Comparison of ENCODE assay signal across 9 mouse cellular contexts in genomic region chr7:16804409-16805028, GRCm38 (mm10). TPM values are rescaled to one million over a fixed set of nuclear protein-coding genes. Genes with fewer than 3 reads are reported as not detected.
DNase-seq lines count a peak whose midpoint lies in the region; ATAC-seq and TF ChIP-seq lines count a peak whose summit lies in the region.
"Had no signal": no experiment of that assay in that cellular context is flagged by ENCODE, and none has a peak within 500 bp of the region (broad histone marks: within the 10 kb centered on the region; RNA-seq: fewer than 3 reads in every experiment).

No protein-coding gene starts in this region.

- TF ChIP-seq CTCF in heart, postnatal 0 days (IDR thresholded peaks at IDR 0.05; ENCODE audit: low read depth): peak; percentile 70
- peak; percentile 67 for TF ChIP-seq CTCF in E14TG2a.4 (conservative IDR thresholded peaks at IDR 0.05; ENCODE audit: low read length)

- TF ChIP-seq EP300 in heart, postnatal 0 days (IDR thresholded peaks at IDR 0.05; ENCODE audit: low read depth): no peak

- DNase-seq in heart, postnatal 0 days (ENCODE audit: low spot score): peak; percentile 36
- DNase-seq in heart, adult 9 months (ENCODE audit: low spot score in 2 of 2): no peak
- DNase-seq in forebrain, embryonic 14.5 days (ENCODE audit: low spot score): peak; percentile 53
- DNase-seq in spleen, adult 12 weeks (ENCODE audit: low spot score): no peak
- no peak for DNase-seq in frontal cortex, postnatal 10 days (ENCODE audit: low spot score in 2 of 2)
- no peak for DNase-seq in right cerebral cortex, postnatal 25 days

- H3K4me3 ChIP-seq in heart, postnatal 0 days (ENCODE audit: low read depth, low read length): no peak overlapping the region
- no peak overlapping the region for H3K4me3 ChIP-seq in E14TG2a.4 (replicated peaks; ENCODE audit: low read length)
- H3K4me3 ChIP-seq in forebrain, embryonic 14.5 days (ENCODE audit: low read depth, low read length): no peak overlapping the region
- H3K4me3 ChIP-seq: limb, embryonic 12.5 days had no signal

- H3K4me2 ChIP-seq in heart, postnatal 0 days (ENCODE audit: low read depth, low read length): no peak overlapping the region
- no peak overlapping the region for H3K4me2 ChIP-seq in forebrain, embryonic 14.5 days (ENCODE audit: low read length)
- H3K4me2 ChIP-seq: limb, embryonic 12.5 days had no signal

- 0 out of 2 replicates have a peak, but pooled peaks have one; percentile 18 for ATAC-seq in heart, postnatal 0 days (ENCODE audit: insufficient read depth, low read depth)
- ATAC-seq in forebrain, embryonic 14.5 days: no peak
- ATAC-seq in megakaryocyte progenitor cell, adult 5-6 weeks (replicated peaks; ENCODE audit: poor library complexity): peak; percentile 80

- H3K27me3 ChIP-seq in heart, postnatal 0 days (ENCODE audit: control insufficient read depth, insufficient read depth, low read length): no peaks in the 10 kb centered on the region
- H3K27me3 ChIP-seq in E14TG2a.4 (ENCODE audit: insufficient read depth, low read length): no peaks in the 10 kb centered on the region
- no peaks in the 10 kb centered on the region for H3K27me3 ChIP-seq in forebrain, embryonic 14.5 days (replicated peaks; ENCODE audit: control insufficient read depth, insufficient read depth, low read length)
- H3K27me3 ChIP-seq: limb, embryonic 12.5 days had no signal

- no peak overlapping the region for H3K27ac ChIP-seq in heart, postnatal 0 days (ENCODE audit: low read depth)
- H3K27ac ChIP-seq in forebrain, embryonic 14.5 days (ENCODE audit: low read depth, low read length): no peak overlapping the region
- H3K27ac ChIP-seq: limb, embryonic 12.5 days had no signal

- no peak overlapping the region for H3K9ac ChIP-seq in heart, postnatal 0 days (replicated peaks; ENCODE audit: low read depth, low read length)
- no peak overlapping the region for H3K9ac ChIP-seq in forebrain, embryonic 14.5 days (ENCODE audit: low read length)
- H3K9ac ChIP-seq: limb, embryonic 12.5 days had no signal

- H3K4me1 ChIP-seq in heart, postnatal 0 days (ENCODE audit: control insufficient read depth, insufficient read depth): no peaks in the 10 kb centered on the region
- peaks cover 14% of the 10 kb centered on the region for H3K4me1 ChIP-seq in E14TG2a.4 (replicated peaks; ENCODE audit: low read depth, low read length)
- no peaks in the 10 kb centered on the region for H3K4me1 ChIP-seq in forebrain, embryonic 14.5 days (ENCODE audit: control insufficient read depth, insufficient read depth, low read length)
- H3K4me1 ChIP-seq: limb, embryonic 12.5 days had no signal

- H3K36me3 ChIP-seq in heart, postnatal 0 days (replicated peaks; ENCODE audit: control insufficient read depth, insufficient read depth, low read length): peaks cover 18% of the 10 kb centered on the region
- H3K36me3 ChIP-seq in E14TG2a.4 (ENCODE audit: insufficient read depth, low read length): peaks cover 9% of the 10 kb centered on the region; the same call in 1 of the 2 replicates
- peaks cover 24% of the 10 kb centered on the region for H3K36me3 ChIP-seq in forebrain, embryonic 14.5 days (ENCODE audit: control insufficient read depth, insufficient read depth, low read length)

- no peaks in the 10 kb centered on the region for H3K9me3 ChIP-seq in heart, postnatal 0 days (replicated peaks; ENCODE audit: control insufficient read depth, low read length)
- H3K9me3 ChIP-seq in E14TG2a.4 (ENCODE audit: low read length): no peaks in the 10 kb centered on the region
- H3K9me3 ChIP-seq in forebrain, embryonic 14.5 days (replicated peaks; ENCODE audit: control insufficient read depth, low read length): no peaks in the 10 kb centered on the region
- H3K9me3 ChIP-seq: limb, embryonic 12.5 days had no signal

- 33% methylated on average over 8 of the region's 8 CpGs for WGBS in heart, postnatal 0 days
- 30% methylated on average over 8 of the region's 8 CpGs for WGBS in forebrain, embryonic 14.5 days

RNA-seq across cellular contexts. Expression of gene Strn4, which starts 11.2 kb away (rescaled TPM):
- total RNA-seq in heart, postnatal 0 days (2014; rRNA removed; ENCODE audit: low replicate concordance): 128 and 148 TPM in 2 replicates
- 55.5 and 61.1 TPM in 2 replicates for polyA plus RNA-seq in heart, postnatal 0 days (2015; fragmentation: Nextera tagmentation; extraction: Ambion mirVana)
- polyA plus RNA-seq in forebrain, embryonic 14.5 days (2014; fragmentation: Nextera tagmentation; extraction: Ambion mirVana): 175 and 186 TPM in 2 replicates
- 28.2 and 39.0 TPM in 2 replicates for total RNA-seq in megakaryocyte progenitor cell, adult 5-6 weeks (2015)
- 40.0 and 43.5 TPM in 2 replicates for total RNA-seq in megakaryocyte progenitor cell, adult 5-6 weeks (2017)

RNA-seq across cellular contexts. Expression of gene Fkrp, which starts 12.0 kb away (rescaled TPM):
- 40.4 and 54.2 TPM in 2 replicates for total RNA-seq in heart, postnatal 0 days (2014; rRNA removed; ENCODE audit: low replicate concordance)
- 28.0 and 28.9 TPM in 2 replicates for polyA plus RNA-seq in heart, postnatal 0 days (2015; fragmentation: Nextera tagmentation; extraction: Ambion mirVana)
- 26.4 and 30.3 TPM in 2 replicates for polyA plus RNA-seq in forebrain, embryonic 14.5 days (2014; fragmentation: Nextera tagmentation; extraction: Ambion mirVana)
- 11.5 and 13.1 TPM in 2 replicates for total RNA-seq in megakaryocyte progenitor cell, adult 5-6 weeks (2015)
- 9.8 and 14.3 TPM in 2 replicates for total RNA-seq in megakaryocyte progenitor cell, adult 5-6 weeks (2017)

RNA-seq across cellular contexts. Expression of gene Slc1a5, which starts 23.4 kb away (rescaled TPM):
- 55.8 and 81.4 TPM in 2 replicates for total RNA-seq in heart, postnatal 0 days (2014; rRNA removed; ENCODE audit: low replicate concordance)
- polyA plus RNA-seq in heart, postnatal 0 days (2015; fragmentation: Nextera tagmentation; extraction: Ambion mirVana): 27.1 and 28.1 TPM in 2 replicates
- polyA plus RNA-seq in forebrain, embryonic 14.5 days (2014; fragmentation: Nextera tagmentation; extraction: Ambion mirVana): 7.0 and 7.4 TPM in 2 replicates
- 73.2 and 79.5 TPM in 2 replicates for total RNA-seq in megakaryocyte progenitor cell, adult 5-6 weeks (2015)
- 39.1 and 48.3 TPM in 2 replicates for total RNA-seq in megakaryocyte progenitor cell, adult 5-6 weeks (2017)

RNA-seq across cellular contexts. Expression of gene Prkd2, which starts 38.2 kb away (rescaled TPM):
- total RNA-seq in heart, postnatal 0 days (2014; rRNA removed; ENCODE audit: low replicate concordance): 10.6 and 13.4 TPM in 2 replicates
- 8.3 and 8.8 TPM in 2 replicates for polyA plus RNA-seq in heart, postnatal 0 days (2015; fragmentation: Nextera tagmentation; extraction: Ambion mirVana)
- 4.5 and 6.7 TPM in 2 replicates for polyA plus RNA-seq in forebrain, embryonic 14.5 days (2014; fragmentation: Nextera tagmentation; extraction: Ambion mirVana)
- total RNA-seq in megakaryocyte progenitor cell, adult 5-6 weeks (2015): 6.2 and 8.8 TPM in 2 replicates
- 6.0 and 8.8 TPM in 2 replicates for total RNA-seq in megakaryocyte progenitor cell, adult 5-6 weeks (2017)

Comparison
In these comparisons a context has a peak if more than half of its experiments do, and no peak if none do; other contexts are left out.
1. DNase-seq: peak in heart, postnatal 0 days (single experiment) and forebrain, embryonic 14.5 days (single experiment); none in heart, adult 9 months (0 of 2), spleen, adult 12 weeks (single experiment), frontal cortex, postnatal 10 days (0 of 2) and right cerebral cortex, postnatal 25 days (single experiment).